Mouse (Mus musculus) frontal cortex, postnatal 36 days (tissue): ENCODE measurements around the gene Setd5.

ENCODE experiments used
- DNase-seq, 2 experiments: peaks; one replicate each; pipeline ENCODE4 v3.0.0; 2022; ENCODE audit warnings: low spot score in 2 of 2

Gene Setd5

DNA sequence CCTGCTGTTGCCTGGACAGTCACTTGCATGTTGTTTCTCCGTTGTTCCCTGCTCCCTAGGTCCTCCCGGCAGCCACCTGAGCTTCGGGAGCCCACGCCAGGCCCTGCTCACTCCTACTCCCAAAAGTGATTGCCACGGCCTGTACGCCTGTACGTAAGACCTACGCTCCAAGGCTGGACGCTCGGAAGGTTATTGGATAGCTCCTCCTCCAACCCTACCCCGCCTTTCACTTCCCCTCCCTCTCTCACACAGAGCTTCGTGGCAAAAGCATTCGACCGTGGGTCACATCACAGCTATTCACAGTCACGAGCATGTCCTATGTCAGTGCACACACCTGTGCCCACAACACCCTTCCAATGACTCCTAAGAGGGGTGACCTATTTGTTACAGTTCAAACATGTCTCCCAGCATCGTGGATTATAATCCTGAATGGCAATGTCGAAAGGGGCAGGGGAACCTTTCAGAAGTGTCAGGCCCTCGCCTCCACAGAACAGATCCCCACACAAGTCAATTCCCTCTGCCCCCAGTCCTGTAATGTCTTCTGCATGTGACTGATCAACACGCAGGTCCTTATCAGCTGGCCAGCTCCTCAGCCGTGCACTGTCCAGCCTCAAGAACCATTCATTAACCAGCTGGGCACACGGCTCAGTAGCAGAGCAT, 107.8 kb downstream of the Setd5 start:
- DNase-seq = no peak

DNA sequence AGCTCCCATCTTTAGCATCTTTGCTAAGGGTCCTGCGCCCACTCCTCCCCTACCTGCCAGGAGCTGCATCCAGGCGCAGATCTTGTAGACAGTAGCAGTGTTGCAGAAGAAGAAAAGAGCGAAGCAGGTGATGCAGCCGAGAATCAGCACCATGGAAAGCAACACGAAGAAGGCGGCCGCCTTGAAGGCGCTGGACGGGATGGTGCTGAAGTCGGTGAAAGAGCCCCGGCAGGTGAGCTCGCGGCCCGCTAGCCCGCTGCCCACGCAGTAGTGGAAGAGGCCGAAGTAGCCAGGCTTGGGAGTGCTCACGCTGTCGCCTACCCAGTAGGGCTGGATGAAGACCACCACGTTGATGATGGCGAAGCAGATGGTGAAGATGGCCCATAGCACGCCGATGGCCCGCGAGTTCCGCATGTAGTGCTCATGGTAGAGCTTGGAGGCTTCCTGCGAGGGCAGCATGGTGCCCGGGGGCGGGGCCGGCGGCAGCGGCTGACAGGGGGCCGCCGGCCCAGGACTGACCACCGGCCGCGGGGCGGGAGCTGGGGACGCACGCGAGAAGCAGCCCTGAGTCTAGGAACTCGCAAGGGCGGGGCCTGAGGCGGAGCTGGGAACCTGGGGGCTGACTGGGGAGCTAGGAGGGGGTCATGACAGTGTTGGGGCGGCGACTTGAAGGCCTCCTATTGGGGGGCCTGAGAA, 116.7 kb downstream of the Setd5 start:
- peak; percentile 30 to 35 for DNase-seq

DNA sequence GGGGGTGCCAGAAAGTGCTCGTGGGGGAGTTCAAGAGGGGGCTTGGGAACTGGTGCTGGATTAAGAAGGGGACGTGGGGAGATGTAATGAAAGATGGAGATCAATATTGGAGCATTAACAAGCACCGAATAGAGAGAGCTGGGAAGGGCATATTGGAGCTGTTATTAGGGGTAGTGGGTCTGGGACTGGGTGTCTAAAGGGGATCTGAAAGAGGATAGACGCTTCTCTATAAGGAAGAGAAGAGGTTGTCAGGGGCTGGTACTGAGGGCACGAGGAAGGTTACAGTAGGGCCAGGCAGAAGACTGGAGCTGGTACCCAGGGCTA, 117.3 kb downstream of the Setd5 start:
- DNase-seq = no peak

DNA sequence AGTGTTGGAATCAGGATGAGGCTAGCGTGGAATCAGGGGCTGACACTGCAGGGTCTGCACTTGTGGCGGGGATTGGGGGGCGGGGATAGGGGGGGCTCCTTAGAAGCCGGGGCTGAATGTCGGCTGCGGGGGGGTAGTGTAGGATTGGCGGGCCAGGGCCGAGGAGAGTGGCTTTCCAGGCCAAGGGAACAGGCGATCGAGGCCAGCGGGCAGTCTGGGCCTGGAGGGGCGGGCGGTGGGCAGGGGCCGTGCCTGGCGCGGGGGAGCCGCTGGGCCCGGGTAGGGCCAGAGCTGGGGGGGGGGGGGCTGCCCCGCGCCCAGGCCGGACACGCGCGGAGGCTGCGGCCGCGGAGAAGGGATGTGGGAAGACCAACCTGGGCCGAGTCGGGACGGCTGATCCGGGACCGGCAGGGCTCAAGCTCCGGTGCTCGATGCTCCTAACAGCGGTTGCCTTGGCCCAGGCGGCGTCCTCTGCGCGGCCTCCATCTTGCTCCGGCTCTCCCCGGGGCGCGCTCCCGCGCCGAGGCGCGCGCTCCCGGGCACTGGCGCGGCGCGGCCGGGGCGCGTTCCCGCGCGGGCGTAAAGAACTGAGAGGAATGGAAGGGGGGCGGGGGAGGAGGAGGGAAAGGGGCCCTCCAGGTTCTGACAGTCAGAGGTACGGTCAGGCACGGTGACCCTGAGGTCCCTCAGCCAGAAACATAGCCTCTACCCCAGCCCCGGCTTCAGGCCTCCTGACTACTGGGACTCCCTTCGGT, 117.9 kb downstream of the Setd5 start, which contains the start of gene Lhfpl4:
Lhfpl4 (minus strand) TSS at position 544 of the 755 bp plus-strand sequence.
- peak; percentile 61 to 68 for DNase-seq

DNA sequence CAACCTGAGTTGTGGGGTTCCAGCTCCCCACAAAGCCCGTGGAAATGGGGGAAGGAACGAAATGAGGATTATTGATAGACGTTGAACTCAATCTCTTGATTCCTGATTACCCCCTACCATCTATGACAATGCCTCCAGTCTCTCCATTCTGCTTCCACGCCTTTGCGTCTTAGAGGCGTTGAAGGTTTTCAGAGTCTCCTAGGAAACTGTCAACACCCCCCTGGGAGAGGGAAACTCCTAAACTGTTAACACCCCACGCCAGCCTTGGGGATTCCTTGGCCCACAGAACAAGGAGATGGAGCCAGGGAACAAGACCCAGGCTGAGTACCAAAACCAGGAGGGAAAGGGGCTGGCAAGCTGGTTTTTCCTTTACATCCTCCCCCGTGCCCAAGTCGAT, 118.4 kb downstream of the Setd5 start:
- DNase-seq = peak in 1 of 2 experiments; percentile 40
